Mouse (Mus musculus) stomach, postnatal 0 days (tissue): ENCODE measurements around the gene Srd5a1.
"Not testable (repeated sequence)": the region's sequence is repeated elsewhere in the genome, so short reads cannot be mapped to it uniquely, and the experiment has no call there.

Experiments
- CTCF ChIP-seq: IDR thresholded peaks from 2 replicates; pipeline ENCODE4 v1.5.1; 2016; ENCODE audit warnings: antibody characterized with exemption, low read depth, mild to moderate bottlenecking, moderate library complexity
- EP300 ChIP-seq: optimal IDR thresholded peaks from 2 replicates; pipeline ENCODE3; 2016; ENCODE audit warnings: antibody characterized with exemption

- TF ChIP-seq CTCF, EP300: not testable (repeated sequence)
Observed at GRCm38 (mm10) chr13:69600863-69601262, 10.4 kb downstream of the Srd5a1 start.
